Mouse (Mus musculus) naive thymus-derived CD4-positive, alpha-beta T cell, adult 2 months (primary cell): ENCODE measurements around the gene Uba5.

ENCODE experiments used
- DNase-seq: peaks from one replicate; pipeline ENCODE4 v3.0.0-alpha.2; 2011; ENCODE audit warnings: low read depth

The Uba5 gene

GRCm38 (mm10) chr9:104063244-104063961 is 469 bp upstream of the Uba5 start, which contains the start of gene Acad11:
Acad11 (plus strand) TSS chr9:104063377.
- peak; percentile 95 for DNase-seq

DNA sequence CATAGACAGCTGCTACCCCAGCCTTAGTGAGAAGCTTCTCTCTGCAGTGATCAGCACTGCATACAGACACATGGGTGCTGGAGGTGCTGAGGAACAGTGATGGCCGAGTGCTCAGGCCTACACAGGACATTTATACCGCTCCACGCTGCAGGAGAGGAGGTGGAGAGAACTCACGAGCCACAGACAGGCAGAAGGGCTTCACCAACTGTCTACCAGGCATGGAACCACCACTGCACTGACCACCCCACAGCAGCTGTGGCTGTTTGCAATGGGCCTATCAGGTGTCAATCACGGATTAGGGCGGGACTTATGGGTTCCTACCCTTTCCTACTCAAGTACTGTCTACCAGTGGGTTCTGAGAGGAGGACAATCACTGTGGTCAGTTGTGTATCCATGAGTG is 11.9 kb downstream of the Uba5 start:
- no peak for DNase-seq

DNA sequence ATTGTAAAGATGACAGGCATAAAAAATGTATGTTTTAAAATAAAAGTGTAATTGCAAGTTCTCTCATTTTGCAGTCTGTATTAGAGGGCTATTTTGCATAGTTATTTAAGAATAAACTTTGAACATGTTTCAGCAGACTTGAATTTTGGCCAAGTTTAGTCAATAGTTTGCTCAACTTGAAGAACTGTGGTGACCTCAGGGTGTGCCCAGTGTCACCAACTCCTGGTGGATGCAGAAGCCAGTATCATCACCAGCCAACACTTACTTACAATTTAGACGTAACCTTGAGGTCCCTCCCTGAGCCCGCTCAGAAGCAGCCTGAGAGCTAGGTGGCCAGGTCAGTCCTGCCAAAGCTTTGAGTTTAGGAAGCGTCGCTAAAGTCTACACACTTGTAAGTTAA is 19.3 kb downstream of the Uba5 start:
- no peak for DNase-seq

DNA sequence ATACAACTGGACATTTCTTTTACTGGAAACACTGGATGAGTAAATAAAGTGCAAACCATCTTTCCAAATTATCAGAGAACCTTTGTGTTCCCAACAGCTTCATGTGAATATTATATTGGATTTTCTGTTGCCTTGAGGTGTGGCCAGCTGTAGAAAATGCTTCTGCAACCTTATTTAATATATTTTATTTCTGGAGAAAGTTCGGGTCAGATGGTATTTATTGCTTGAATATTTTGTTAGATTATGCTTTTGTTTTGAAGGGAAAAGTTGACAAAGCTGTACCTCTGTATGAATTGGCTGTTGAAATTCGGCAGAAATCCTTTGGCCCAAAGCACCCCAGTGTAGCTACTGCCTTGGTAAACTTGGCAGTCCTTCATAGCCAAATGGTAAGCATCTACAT is 22.6 kb downstream of the Uba5 start, which contains the start of gene Gm28305:
TSS of gene Gm28305 (plus strand) at position 301 of the 400 bp plus-strand sequence.
- DNase-seq = no peak

- no peak for DNase-seq
Measured at GRCm38 (mm10) chr9:104039742-104040141, 23.2 kb downstream of the Uba5 start.

- DNase-seq = no peak
Measured at GRCm38 (mm10) chr9:104039031-104039695, 23.8 kb downstream of the Uba5 start.

DNA sequence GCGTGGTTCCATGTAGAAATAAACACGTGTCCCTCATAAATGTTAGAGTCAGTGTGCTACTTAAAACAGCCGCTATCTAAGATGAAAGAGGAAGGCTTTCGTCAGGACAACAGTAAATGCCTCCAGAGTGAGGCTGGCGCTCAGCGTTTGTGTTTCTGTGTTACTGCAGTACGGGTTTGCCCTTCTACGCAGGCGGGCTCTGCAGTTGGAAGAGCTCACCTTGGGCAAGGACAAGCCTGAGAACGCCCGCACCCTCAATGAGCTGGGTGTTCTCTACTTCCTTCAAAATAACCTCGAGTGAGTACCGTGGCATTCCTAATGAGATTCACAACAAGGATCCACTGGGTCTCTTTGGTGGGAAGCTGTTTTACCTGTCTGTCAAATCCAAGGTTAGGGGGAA is 24.7 kb downstream of the Uba5 start:
- DNase-seq = no peak

DNA sequence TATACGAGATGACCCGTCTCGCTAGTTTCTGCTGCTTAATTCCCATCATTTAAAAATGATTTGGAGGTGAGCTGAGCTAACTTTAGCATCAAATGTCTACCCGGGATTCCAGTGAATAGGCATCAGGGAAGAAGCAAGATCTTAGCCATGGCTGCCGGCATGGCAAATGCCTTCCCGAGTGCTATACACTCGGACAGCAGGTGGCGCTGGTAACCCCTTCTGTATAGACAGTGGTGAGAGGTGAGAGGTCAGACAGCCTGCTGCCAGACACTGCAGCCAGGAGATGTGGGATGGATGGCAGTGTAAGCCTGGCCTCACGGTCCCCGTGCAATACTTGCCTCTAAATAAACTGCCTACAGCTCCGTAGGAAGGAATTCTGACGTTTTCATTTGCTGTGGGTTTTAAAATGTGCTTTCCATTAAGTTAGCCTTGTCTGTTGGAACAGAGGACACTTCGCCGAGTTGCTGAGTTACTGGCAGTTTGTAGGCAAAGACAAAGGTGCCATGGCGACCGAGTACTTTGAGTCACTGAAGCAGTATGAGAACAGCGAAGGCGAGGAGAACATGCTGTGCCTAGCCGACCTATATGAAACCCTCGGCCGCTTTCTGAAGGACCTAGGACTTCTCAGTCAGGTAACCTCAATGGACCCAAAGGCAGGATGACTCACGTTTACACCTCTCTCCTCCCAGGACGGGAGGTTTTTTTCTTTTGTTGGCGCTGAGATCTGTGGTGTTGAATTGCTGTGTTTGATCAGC is 27.5 kb downstream of the Uba5 start:
- DNase-seq = peak; percentile 74

GRCm38 (mm10) chr9:104034718-104035117 is 28.2 kb downstream of the Uba5 start:
- DNase-seq = no peak

DNA sequence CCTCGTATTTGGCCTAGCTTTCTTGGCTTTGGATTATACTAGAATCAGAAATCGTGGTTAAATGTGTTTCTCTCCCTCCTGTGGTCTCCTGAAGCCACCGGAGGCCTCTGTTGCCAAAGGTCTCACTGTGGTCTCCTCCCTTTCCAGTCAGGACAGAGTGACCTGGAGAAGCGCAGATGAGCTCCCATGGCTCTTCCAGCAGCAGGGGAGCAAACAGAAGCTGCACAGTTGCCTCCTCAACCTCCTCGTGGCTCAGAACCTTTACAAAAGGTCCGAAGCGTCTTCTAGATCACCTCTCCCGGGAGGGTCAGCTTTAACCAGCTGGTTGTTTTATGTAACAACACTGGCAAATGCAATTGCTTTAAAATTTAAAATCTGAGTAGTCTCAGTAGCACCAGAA is 28.7 kb downstream of the Uba5 start:
- no peak for DNase-seq

- no peak for DNase-seq
Measured at GRCm38 (mm10) chr9:104029861-104030260, 33.1 kb downstream of the Uba5 start.

DNA sequence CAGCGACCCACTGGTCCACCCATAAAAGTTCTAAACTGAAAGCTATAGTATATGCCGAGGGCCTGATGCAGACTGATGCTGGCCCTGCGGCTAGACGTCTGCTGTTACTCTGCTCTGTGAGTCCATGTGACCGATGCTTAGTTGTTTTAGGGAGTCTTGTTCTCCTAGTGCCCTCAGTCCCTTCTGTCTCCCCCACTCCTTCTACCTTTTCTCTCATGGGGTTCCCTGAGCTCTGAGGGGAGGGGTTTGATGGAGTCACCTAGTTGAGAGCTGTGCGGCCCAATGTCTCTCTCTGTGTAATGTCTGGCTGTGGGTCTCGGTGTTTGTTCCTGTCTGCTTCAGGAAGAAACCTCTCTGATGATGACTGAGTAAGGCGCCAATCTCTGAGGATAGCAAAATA is 35.7 kb downstream of the Uba5 start:
- DNase-seq = no peak

DNA sequence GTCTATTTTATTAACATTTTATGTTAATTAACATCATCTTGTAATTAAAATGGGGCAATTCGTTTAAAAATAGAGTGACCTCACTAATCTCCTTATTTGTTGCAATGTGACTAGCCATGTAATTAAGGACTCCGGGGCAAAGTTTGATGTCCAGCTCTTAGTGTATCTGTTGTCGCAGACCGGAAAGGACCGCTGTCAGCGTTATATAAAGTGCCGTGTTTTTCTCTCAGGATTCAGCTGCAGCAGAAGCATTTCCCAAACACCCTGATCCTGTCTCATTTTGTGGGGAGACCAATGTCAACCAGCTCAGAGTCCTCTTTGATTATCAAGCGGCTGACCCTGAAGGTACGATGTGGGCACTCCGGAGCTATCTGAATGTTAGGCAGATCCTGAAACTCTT is 41.9 kb downstream of the Uba5 start:
- DNase-seq = no peak

- DNase-seq = no peak
Measured at GRCm38 (mm10) chr9:104014526-104014925, 48.4 kb downstream of the Uba5 start.

GRCm38 (mm10) chr9:104002913-104003330 is 60.0 kb downstream of the Uba5 start:
- DNase-seq = peak; percentile 84

DNA sequence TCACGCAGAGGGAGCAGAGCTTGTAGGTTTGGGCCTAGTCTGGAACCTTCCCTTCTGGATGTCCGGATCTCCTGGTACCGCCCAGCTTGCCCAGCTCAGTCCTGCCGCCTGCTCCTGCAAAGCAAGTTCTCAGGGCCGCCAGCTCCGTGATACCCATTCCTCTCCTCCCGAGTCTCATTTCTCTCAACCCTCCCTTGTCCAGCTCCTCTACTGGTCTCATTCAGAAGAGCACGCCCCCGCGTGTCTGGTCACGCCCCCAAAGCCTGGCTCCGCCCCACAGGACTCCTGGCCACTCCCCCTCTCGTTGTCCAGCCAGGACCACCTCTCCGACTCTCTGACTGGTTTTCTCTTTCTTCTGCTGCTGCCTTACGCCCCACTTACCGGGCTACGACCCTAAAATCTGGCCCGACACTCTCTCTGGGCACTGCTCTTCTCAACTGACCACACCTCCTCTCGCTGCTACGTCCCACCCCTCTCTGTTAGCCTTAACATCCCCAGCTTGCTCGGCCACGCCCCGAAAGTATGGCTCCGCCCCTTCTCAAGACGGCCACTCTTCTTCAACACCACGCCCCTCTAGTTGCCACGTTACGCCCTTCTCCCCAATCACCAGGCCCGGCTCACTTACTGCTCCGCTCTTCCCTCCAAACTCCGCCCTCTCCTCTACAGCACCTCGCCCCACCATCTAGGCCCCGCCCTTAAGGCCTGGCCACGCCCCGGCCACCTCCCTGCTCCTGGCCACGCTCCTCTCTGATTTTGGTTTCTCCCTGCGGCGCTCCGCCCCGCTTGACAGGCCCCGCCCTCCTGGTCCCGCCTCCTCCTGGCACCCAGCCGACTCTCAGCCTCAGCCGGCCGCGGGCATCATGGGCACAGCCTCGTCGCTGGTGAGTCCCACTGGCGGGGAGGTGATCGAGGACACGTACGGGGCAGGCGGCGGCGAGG is 60.7 kb downstream of the Uba5 start, which contains the start of gene Nphp3:
TSS of gene Nphp3 (plus strand) at position 624 of the 939 bp plus-strand sequence.
- peak; percentile 99 for DNase-seq

DNA sequence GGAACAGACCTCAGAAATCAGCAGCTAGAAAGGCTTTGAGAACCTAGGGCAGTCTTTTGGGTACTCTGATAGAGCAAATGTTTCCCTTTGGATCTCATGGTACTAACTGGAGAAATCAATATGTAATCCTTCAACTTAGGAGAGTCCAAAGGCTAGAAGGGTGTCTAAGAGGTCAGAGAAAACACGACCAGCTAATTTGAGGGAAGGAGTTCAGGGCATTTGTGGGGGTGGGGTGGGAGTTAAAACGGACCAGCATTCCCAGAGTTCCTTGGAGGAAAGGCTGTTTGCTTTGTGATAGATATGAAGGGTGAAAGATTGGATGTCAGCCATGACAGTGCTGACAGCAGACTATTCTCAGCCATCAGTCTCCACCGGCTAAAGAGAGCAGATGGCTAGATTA is 62.3 kb downstream of the Uba5 start:
- peak; percentile 4 for DNase-seq
